Mouse (Mus musculus) ES-Bruce4 (cell line): ENCODE measurements around the gene Noxa1.

Experiments used
- CTCF ChIP-seq: IDR thresholded peaks from one replicate; pipeline ENCODE4 v1.8.1; 2011; ENCODE audit warnings: low read depth, low read length
- EP300 ChIP-seq: IDR thresholded peaks from 2 replicates; pipeline ENCODE4 v1.6.1; 2011; ENCODE audit warnings: low read depth, low read length; ENCODE audit not compliant: insufficient read depth
- POLR2A ChIP-seq: IDR thresholded peaks from one replicate; pipeline ENCODE4 v1.8.1; 2011; ENCODE audit warnings: low read length; ENCODE audit not compliant: insufficient read depth

GRCm38 (mm10) chr2:25078967-25079366 lies 16.0 kb downstream of the Noxa1 start:
- TF ChIP-seq CTCF: no peak
- no peak for TF ChIP-seq POLR2A
- no peak for TF ChIP-seq EP300
